Comparison of ENCODE assay signal across 29 mouse cellular contexts in genomic region chr17:74501085-74501484, GRCm38 (mm10). TPM values are rescaled to one million over a fixed set of nuclear protein-coding genes. Genes with fewer than 3 reads are reported as not detected.
A peak's percentile ranks its signal among the peaks of the same experiment; 100 is the strongest.
DNase-seq lines count a peak whose midpoint lies in the region; ATAC-seq and TF ChIP-seq lines count a peak whose summit lies in the region.
"Had no signal": no experiment of that assay in that cellular context is flagged by ENCODE, and none has a peak within 500 bp of the region (broad histone marks: within the 10 kb centered on the region; RNA-seq: fewer than 3 reads in every experiment).

No protein-coding gene starts in this region.

- H3K27ac ChIP-seq in forebrain, embryonic 14.5 days (ENCODE audit: low read depth, low read length) = no peak overlapping the region
- H3K27ac ChIP-seq: forebrain, embryonic 12.5 days; heart, embryonic 10.5 days; heart, embryonic 15.5 days; kidney, embryonic 15.5 days; layer of hippocampus, adult 2 months; left cerebral cortex, adult 2 months; limb, embryonic 12.5 days; macrophage; midbrain, embryonic 13.5 days; neural tube, embryonic 15.5 days had no signal

- no peak overlapping the region for H3K4me2 ChIP-seq in forebrain, embryonic 14.5 days (ENCODE audit: low read length)
- H3K4me2 ChIP-seq: forebrain, embryonic 12.5 days; heart, embryonic 15.5 days; kidney, embryonic 15.5 days; limb, embryonic 12.5 days; midbrain, embryonic 13.5 days; neural tube, embryonic 15.5 days had no signal

- TF ChIP-seq CTCF in lung, adult 2 months (IDR thresholded peaks at IDR 0.05; ENCODE audit: insufficient read depth, low read length) = no peak

- no peaks in the 10 kb centered on the region for H3K9me3 ChIP-seq in forebrain, embryonic 14.5 days (replicated peaks; ENCODE audit: control insufficient read depth, low read length)
- H3K9me3 ChIP-seq: forebrain, embryonic 12.5 days; heart, embryonic 10.5 days; heart, embryonic 15.5 days; kidney, embryonic 15.5 days; limb, embryonic 12.5 days; midbrain, embryonic 13.5 days; neural tube, embryonic 15.5 days had no signal

- peak; percentile 26 to 33 for DNase-seq in B cell, adult 2 months
- DNase-seq in CD4-positive, CD25-positive, alpha-beta regulatory T cell, adult 2 months (ENCODE audit: low read depth, low spot score) = peak; percentile 21
- no peak for DNase-seq in forebrain, embryonic 14.5 days (ENCODE audit: low spot score)
- no peak for DNase-seq in Muller cell, postnatal 12 days (ENCODE audit: inconsistent ontology term)
- DNase-seq in lung, adult 2 months = no peak
- DNase-seq: adrenal gland, postnatal 10 days; cerebellum, adult 18-20 months; cerebellum, postnatal 10 days; gastrocnemius, postnatal 10 days; kidney, adult 18-20 months; kidney, postnatal 25 days; right cerebral cortex, adult 18-20 months; right cerebral cortex, postnatal 4 days; thymus, adult 2 months; thymus, postnatal 36 days had no signal

- no peak for TF ChIP-seq POLR2A in lung, adult 2 months (IDR thresholded peaks at IDR 0.05; ENCODE audit: borderline replicate concordance, extremely low read depth, low read depth, low read length)

- peak; percentile 10 for ATAC-seq in activated CD4-positive, CD25-positive, alpha-beta regulatory T cell, adult 4 months
- ATAC-seq in monocyte, adult 5-6 weeks (replicated peaks; ENCODE audit: insufficient number of reproducible peaks, low FRiP score, low TSS enrichment, poor library complexity, severe bottlenecking) = peak; percentile 75
- ATAC-seq in forebrain, embryonic 14.5 days = no peak
- ATAC-seq: hindbrain, embryonic 16.5 days; lung, postnatal 0 days; midbrain, embryonic 13.5 days had no signal

- no peak overlapping the region for H3K9ac ChIP-seq in forebrain, embryonic 14.5 days (ENCODE audit: low read length)
- H3K9ac ChIP-seq: forebrain, embryonic 12.5 days; heart, embryonic 15.5 days; kidney, embryonic 15.5 days; limb, embryonic 12.5 days; midbrain, embryonic 13.5 days; neural tube, embryonic 15.5 days had no signal

- H3K27me3 ChIP-seq in forebrain, embryonic 14.5 days (replicated peaks; ENCODE audit: control insufficient read depth, insufficient read depth, low read length) = no peaks in the 10 kb centered on the region
- H3K27me3 ChIP-seq: forebrain, embryonic 12.5 days; heart, embryonic 15.5 days; kidney, embryonic 15.5 days; limb, embryonic 12.5 days; midbrain, embryonic 13.5 days; neural tube, embryonic 15.5 days had no signal

- no peak overlapping the region for H3K4me3 ChIP-seq in forebrain, embryonic 14.5 days (ENCODE audit: low read depth, low read length)
- no peak overlapping the region for H3K4me3 ChIP-seq in lung, adult 2 months (replicated peaks; ENCODE audit: extremely low read depth, low read depth, low read length)
- H3K4me3 ChIP-seq: forebrain, embryonic 12.5 days; heart, embryonic 10.5 days; heart, embryonic 15.5 days; kidney, embryonic 15.5 days; layer of hippocampus, adult 2 months; left cerebral cortex, adult 2 months; limb, embryonic 12.5 days; midbrain, embryonic 13.5 days; neural tube, embryonic 15.5 days had no signal

- no peaks in the 10 kb centered on the region for H3K4me1 ChIP-seq in forebrain, embryonic 14.5 days (ENCODE audit: control insufficient read depth, insufficient read depth, low read length)
- H3K4me1 ChIP-seq in lung, adult 2 months (ENCODE audit: control insufficient read depth, insufficient read depth, low read length) = no peaks in the 10 kb centered on the region
- H3K4me1 ChIP-seq: forebrain, embryonic 12.5 days; heart, embryonic 10.5 days; heart, embryonic 15.5 days; kidney, embryonic 15.5 days; limb, embryonic 12.5 days; midbrain, embryonic 13.5 days; neural tube, embryonic 15.5 days had no signal

- H3K36me3 ChIP-seq in forebrain, embryonic 14.5 days (ENCODE audit: control insufficient read depth, insufficient read depth, low read length) = peaks cover 39% of the 10 kb centered on the region

RNA-seq across cellular contexts. Expression of gene Yipf4, which starts 11.8 kb away (rescaled TPM):
- 10 to 100 TPM; 10.3 to 17.7 TPM for polyA plus RNA-seq in activated CD4-positive, CD25-positive, alpha-beta regulatory T cell, adult 4 months (2017; shearing (Covaris generic))
- total RNA-seq in monocyte, adult 5-6 weeks (2017) = 67.2 to 82.9 TPM (median 81.1 TPM) in 3 replicates
- 65.7 and 67.4 TPM in 2 replicates for polyA plus RNA-seq in forebrain, embryonic 14.5 days (2014; fragmentation: Nextera tagmentation; extraction: Ambion mirVana)
- 66.3 and 194 TPM in 2 replicates for polyA plus RNA-seq in lung, adult 2 months (2012; rRNA removed)

RNA-seq across cellular contexts. Expression of gene Birc6, which starts 27.0 kb away (rescaled TPM):
- polyA plus RNA-seq in activated CD4-positive, CD25-positive, alpha-beta regulatory T cell, adult 4 months (2017; shearing (Covaris generic)) = 100 to 1,000 TPM; 135 to 257 TPM
- total RNA-seq in monocyte, adult 5-6 weeks (2017) = 218 to 376 TPM (median 222 TPM) in 3 replicates
- 63.7 and 83.4 TPM in 2 replicates for polyA plus RNA-seq in forebrain, embryonic 14.5 days (2014; fragmentation: Nextera tagmentation; extraction: Ambion mirVana)
- polyA plus RNA-seq in lung, adult 2 months (2012; rRNA removed) = 73.3 and 91.7 TPM in 2 replicates

RNA-seq across cellular contexts. Expression of gene Nlrc4, which starts 42.1 kb away (rescaled TPM):
- polyA plus RNA-seq in activated CD4-positive, CD25-positive, alpha-beta regulatory T cell, adult 4 months (2017; shearing (Covaris generic)) = under 1 TPM; 0.41 to 0.63 TPM
- total RNA-seq in monocyte, adult 5-6 weeks (2017) = 16.7 to 19.4 TPM (median 18.0 TPM) in 3 replicates
- polyA plus RNA-seq in forebrain, embryonic 14.5 days (2014; fragmentation: Nextera tagmentation; extraction: Ambion mirVana) = 0.18 and 0.32 TPM in 2 replicates
- 0.52 and 0.62 TPM in 2 replicates for polyA plus RNA-seq in lung, adult 2 months (2012; rRNA removed)

Comparison
In these comparisons a context has a peak if more than half of its experiments do, and no peak if none do; other contexts are left out.
1. DNase-seq: peak in B cell, adult 2 months (2 of 2) and CD4-positive, CD25-positive, alpha-beta regulatory T cell, adult 2 months (single experiment); none in forebrain, embryonic 14.5 days (single experiment), Muller cell, postnatal 12 days (single experiment) and lung, adult 2 months (single experiment).